Mouse (Mus musculus) ovary, postnatal 36 days (tissue): ENCODE results near the gene Apoo.
A peak's percentile ranks its signal among the peaks of the same experiment; 100 is the strongest.
"Not testable (repeated sequence)": the region's sequence is repeated elsewhere in the genome, so short reads cannot be mapped to it uniquely, and the experiment has no call there.

ENCODE experiments used
- DNase-seq: peaks from one replicate; pipeline ENCODE4 v3.0.0; 2022; ENCODE audit warnings: low spot score, mixed read lengths

The Apoo gene

DNA sequence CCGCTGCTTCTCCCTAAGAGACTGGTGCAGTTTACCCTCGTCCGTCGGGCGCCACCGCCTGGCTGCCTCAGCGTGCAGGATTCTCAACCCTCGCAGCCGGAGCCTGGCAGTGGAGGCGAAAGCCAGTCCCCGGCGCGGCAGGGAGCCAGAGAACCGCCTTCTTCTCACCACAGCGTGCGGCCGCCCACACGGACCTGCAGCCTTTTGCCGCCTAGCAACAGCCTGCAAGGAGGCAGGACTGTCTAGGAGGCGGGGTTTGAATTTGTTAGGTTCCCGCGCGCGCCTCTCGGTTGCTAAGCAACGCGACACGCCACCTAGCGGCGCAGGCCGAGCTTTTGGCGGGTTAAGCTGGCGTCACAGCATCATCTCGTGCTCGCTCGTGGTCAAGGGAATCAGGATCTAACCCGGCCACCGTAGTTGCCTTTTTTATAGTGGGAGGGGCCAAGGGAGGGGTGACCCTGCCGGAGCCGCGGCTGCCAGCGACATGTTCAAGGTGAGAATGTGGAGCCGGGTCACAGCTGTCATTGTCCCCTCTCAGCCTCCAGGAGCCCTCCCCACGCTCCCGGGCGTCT lies at the start of gene Apoo, which contains the start of gene Fam90a1b:
Gene Apoo, plus strand, starts transcription at position 448 of the 572 bp plus-strand sequence.
Gene Fam90a1b, minus strand, starts transcription at position 108 of the 572 bp plus-strand sequence.
- peak; percentile 94 for DNase-seq

GRCm38 (mm10) chrX:94321036-94321902 lies 45.6 kb upstream of the Apoo start:
- DNase-seq: no peak

GRCm38 (mm10) chrX:94343638-94344037 lies 23.3 kb upstream of the Apoo start:
- not testable (repeated sequence) for DNase-seq

- no peak for DNase-seq
Measured at GRCm38 (mm10) chrX:94365381-94365925, 1.5 kb upstream of the Apoo start.

GRCm38 (mm10) chrX:94366029-94366428 lies 888 bp upstream of the Apoo start:
- no peak for DNase-seq

DNA sequence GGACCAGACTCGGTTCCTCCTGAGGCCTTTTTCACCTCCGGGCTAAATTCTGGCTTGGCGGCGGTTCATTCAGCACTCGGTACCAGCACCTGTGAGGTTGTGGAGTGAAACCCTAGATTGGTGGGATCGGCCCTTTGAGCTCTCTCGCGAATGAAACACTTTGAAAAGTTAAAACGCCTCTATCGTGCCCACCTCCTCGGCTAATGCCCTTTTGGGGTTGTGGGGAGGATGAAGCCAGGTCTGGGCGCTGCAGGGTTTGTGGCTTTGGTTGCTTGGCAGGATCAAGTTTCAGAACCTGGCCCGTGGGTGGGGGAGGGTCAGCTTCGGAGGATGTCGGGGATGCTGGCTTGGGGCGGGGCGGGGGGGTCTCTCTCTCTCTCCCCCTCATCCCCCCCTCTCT lies 331 bp downstream of the Apoo start:
- no peak for DNase-seq

- no peak for DNase-seq
Measured at GRCm38 (mm10) chrX:94378734-94379133, 11.8 kb downstream of the Apoo start.

GRCm38 (mm10) chrX:94408975-94409374 lies 42.1 kb downstream of the Apoo start:
- no peak for DNase-seq

GRCm38 (mm10) chrX:94420210-94420609 lies 53.3 kb downstream of the Apoo start:
- DNase-seq: no peak

DNA sequence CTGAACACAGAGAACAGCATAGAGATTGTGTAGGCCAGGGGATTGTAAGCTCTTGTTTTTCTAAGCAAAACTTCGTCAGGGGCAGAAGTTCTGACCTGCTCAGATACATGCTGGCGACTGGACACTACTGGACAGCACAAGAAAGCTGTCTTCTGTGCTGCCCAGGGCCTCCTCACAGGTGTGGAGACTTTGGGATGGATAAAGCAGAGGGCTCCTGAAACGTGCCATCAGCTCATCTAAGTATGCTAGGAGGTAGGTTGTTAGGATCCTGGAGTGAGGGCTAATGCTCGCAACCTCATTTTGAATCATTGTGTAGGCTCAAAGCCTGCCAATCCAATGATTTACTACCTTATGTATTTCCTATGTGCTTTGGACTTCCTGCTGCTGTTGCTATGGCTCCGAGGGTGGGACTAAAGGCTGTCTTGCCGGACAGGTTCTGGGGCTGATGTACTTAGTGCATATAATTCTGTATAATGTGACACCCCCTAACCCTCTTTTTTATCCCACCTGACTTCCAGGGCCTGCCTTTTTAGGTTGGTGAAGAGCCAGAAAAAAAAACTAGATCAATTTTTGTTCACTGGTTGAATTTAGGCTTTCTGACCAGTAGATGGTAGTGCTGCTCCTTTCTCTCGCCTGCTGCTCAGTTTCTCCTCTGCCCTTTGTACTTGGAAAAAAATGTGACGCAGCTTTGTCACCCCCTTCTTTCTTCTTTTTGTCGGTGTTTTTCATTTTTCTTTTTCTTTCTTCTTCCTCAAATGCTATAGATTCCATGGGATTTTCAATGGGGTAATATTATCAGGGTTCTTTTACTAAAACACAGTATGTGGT lies 64.8 kb downstream of the Apoo start:
- no peak for DNase-seq

- not testable (repeated sequence) for DNase-seq
Measured at GRCm38 (mm10) chrX:94445427-94445826, 78.5 kb downstream of the Apoo start.

GRCm38 (mm10) chrX:94446021-94446420 lies 79.1 kb downstream of the Apoo start:
- DNase-seq: not testable (repeated sequence)

- DNase-seq: not testable (repeated sequence)
Measured at GRCm38 (mm10) chrX:94450047-94450881, 83.3 kb downstream of the Apoo start.

GRCm38 (mm10) chrX:94459346-94459745 lies 92.4 kb downstream of the Apoo start:
- DNase-seq: no peak

GRCm38 (mm10) chrX:94461513-94461912 lies 94.6 kb downstream of the Apoo start:
- not testable (repeated sequence) for DNase-seq

DNA sequence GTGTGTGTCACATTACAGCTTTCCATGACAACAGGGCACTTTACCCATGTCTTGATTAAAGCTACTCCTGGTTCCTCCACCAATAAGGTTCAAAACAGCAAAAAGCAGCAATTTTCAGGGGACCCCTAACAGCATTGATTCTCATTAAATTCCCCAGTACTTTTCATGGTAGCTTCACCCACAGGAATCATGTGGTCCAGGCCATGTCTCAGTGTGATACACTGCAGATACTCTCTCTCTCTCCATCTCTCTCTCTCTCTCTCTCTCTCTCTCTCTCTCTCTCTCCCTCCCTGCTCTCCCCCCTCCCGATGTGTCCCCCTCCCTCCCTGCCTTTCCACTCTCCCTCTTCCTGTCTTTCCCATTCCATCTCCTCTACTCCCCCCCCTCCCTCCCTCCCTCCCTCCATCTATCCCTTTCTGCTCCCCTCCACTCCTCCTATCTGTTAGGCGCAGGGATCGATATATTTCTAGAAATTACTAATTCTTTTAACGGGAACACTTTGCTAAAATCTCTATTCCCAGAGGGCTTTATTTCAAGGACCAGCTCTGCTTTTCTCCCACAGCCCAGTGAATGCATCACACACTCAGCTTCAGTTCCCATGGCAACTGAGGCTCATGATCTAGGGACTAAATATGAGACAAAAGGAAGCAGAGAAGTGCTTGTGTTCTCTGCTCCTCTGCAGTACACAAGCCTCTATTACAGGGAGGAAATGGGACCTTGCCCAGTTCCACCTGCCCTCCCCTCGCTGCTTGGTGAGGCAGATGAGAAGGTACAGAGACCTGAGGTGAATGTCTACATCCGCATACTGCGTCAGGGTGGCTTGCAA lies 95.9 kb downstream of the Apoo start:
- DNase-seq: not testable (repeated sequence)
